Mouse (Mus musculus) liver (tissue): ENCODE data around the gene Olfr1458.

Source experiments
- DNase-seq: peaks from one replicate; pipeline ENCODE4 v3.0.0-alpha.2; 2020; ENCODE audit warnings: mixed read lengths

Olfr1458 gene

GRCm38 (mm10) chr19:13106675-13107074 lies at the start of gene Olfr1458:
Gene Olfr1458, minus strand, starts transcription at chr19:13106775.
- no peak for DNase-seq

GRCm38 (mm10) chr19:13149449-13149848 lies 42.9 kb upstream of the Olfr1458 start, which contains the start of gene Olfr1459:
Gene Olfr1459, minus strand, starts transcription at chr19:13149549.
- no peak for DNase-seq

GRCm38 (mm10) chr19:13097791-13098190 lies 8.8 kb downstream of the Olfr1458 start, which contains the start of gene Olfr1457:
Gene Olfr1457, minus strand, starts transcription at chr19:13097891.
- DNase-seq, result no peak

GRCm38 (mm10) chr19:13093908-13094307 lies 12.7 kb downstream of the Olfr1458 start:
- DNase-seq, result no peak

GRCm38 (mm10) chr19:13060310-13060709 lies 46.3 kb downstream of the Olfr1458 start, which contains the start of gene Olfr1454:
Gene Olfr1454, plus strand, starts transcription at chr19:13060610.
- DNase-seq, result no peak
